Mouse (Mus musculus): ENCODE results near the gene Gon4l.

DNA sequence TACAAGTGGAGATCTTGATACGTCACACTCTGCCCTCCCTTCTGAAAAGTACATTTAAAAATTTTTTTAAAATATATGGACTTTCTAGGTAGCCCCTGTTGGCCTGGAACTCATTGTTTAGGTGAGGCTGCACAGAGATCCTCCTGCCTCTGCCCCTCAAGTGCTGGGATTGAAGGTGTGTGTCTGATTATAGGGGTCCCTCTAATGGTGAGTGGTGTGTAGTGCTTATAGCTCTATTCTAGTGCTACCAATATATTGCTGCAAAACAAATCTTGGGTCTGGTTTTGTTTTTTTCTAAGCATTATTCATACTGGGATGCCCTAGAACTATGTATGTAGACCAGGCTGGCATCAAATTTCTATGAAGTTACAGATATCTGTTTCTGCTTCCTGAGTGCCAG lies 9.3 kb upstream of the Gon4l start:
- TF ChIP-seq RAD21 (IDR thresholded peaks at IDR 0.05; ENCODE audit: low read depth, low read length) (no peak), EP300 (IDR thresholded peaks at IDR 0.05; ENCODE audit: low read depth in 1 of 2, low read length in 2 of 2) (no peak), POLR2A (IDR thresholded peaks at IDR 0.05; ENCODE audit: control insufficient read depth in 1 of 2, insufficient read depth in 1 of 2, low read depth in 1 of 2, low read length in 2 of 2, poor library complexity in 1 of 2) (no peak), ZC3H11A (IDR thresholded peaks at IDR 0.05; ENCODE audit: low read depth, low read length) (no peak), SMC3 (IDR thresholded peaks at IDR 0.05; ENCODE audit: low read depth, low read length) (no peak), POLR2AphosphoS5 (IDR thresholded peaks at IDR 0.05; ENCODE audit: borderline replicate concordance, low read depth, low read length) (no peak), E2F4 (IDR thresholded peaks at IDR 0.05; ENCODE audit: borderline replicate concordance, low read depth, low read length) (no peak), CTCF (IDR thresholded peaks at IDR 0.05 in 2 of 3, conservative IDR thresholded peaks at IDR 0.05 in 1 of 3; ENCODE audit: control insufficient read depth in 1 of 3, insufficient read depth in 1 of 3, low read depth in 2 of 3, low read length in 3 of 3, poor library complexity in 1 of 3, severe bottlenecking in 1 of 3) (no peak), MAX (IDR thresholded peaks at IDR 0.05; ENCODE audit: low read length) (no peak)

Measured in MEL (cell line).